Mouse (Mus musculus) ES-E14 (cell line): ENCODE results near the gene Ugt1a7c.
"Not testable (repeated sequence)": the region's sequence is repeated elsewhere in the genome, so short reads cannot be mapped to it uniquely, and the experiment has no call there.

Experiments
- CHD2 ChIP-seq: IDR thresholded peaks from 2 replicates; pipeline ENCODE4 v1.6.1; 2014; ENCODE audit warnings: mild to moderate bottlenecking, low read depth, low read length, inconsistent platforms
- HCFC1 ChIP-seq: IDR thresholded peaks from 2 replicates; pipeline ENCODE4 v1.6.1; 2012; ENCODE audit warnings: low read length, inconsistent platforms, borderline replicate concordance; ENCODE audit not compliant: insufficient read depth
- MAFK ChIP-seq: IDR thresholded peaks from 2 replicates; pipeline ENCODE4 v1.6.1; 2014; ENCODE audit warnings: mild to moderate bottlenecking, low read depth, low read length, inconsistent platforms; ENCODE audit not compliant: insufficient read depth
- ZC3H11A ChIP-seq: IDR thresholded peaks from 2 replicates; pipeline ENCODE4 v1.6.1; 2012; ENCODE audit warnings: low read depth, mild to moderate bottlenecking, inconsistent platforms, low read length, borderline replicate concordance
- ZNF384 ChIP-seq: IDR thresholded peaks from 2 replicates; pipeline ENCODE4 v1.6.1; 2012; ENCODE audit warnings: low read depth, low read length, inconsistent platforms

DNA sequence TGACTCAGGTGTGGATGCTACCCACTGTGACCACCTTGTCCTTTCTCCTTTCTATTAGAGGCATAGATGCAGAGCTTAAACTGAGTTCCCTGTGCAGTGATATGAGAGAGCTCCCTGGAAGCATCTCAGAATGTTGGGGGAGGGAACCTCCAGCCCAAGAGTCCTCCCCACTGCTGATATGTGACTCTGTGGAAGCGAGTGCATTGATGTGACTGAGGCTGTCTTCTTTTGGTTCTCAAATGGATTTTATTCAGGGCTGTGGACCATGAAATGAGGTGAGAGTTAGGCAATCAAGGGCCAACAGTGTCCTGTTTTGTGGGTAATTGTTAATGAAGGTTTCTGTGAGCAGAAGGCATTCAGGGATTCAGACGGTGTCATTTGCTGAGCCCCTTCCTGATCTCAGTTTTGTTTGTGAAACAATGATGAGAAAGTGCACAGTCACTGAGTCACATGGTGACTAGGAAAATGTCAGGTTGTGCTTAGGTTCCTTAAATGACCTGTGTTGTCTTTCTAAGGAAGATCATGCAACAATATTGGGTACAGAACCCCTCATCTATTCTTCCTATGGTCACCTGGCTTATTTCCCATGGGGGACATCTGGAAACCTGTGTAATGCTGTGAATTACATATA is 28.3 kb upstream of the Ugt1a7c start:
- not testable (repeated sequence) for TF ChIP-seq CHD2, ZNF384, MAFK, HCFC1, ZC3H11A
